Mouse (Mus musculus): ENCODE results near the gene Itpr3. TPM values are rescaled to one million over a fixed set of nuclear protein-coding genes. Genes with fewer than 3 reads are reported as not detected.
A peak's percentile ranks its signal among the peaks of the same experiment; 100 is the strongest.

Gene Itpr3
- polyA plus RNA-seq, 1 experiment from 2014 or later: 4.5 TPM

DNA sequence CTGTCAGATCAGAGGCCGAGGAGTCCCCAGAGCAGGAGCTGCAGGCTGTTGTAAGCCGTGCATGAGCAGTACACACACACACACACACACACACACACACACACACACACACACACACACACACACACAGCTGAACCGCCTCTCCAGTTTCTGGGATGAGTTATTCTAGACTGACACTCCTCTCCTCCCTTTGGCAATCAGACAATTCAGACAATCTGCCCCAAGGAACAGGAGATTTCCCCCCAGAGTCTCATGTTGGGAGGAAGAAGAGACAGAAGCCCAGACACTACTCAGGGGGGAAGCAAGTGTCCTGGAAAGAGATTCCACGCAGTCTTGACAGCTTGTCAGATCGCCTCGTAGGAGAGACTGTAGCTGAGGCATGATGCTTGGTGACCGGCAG is 82.2 kb downstream of the Itpr3 start:
- DNase-seq (ENCODE audit: low spot score): no peak

GRCm38 (mm10) chr17:27140262-27140661 is 83.2 kb downstream of the Itpr3 start:
- DNase-seq (ENCODE audit: low spot score): no peak

DNA sequence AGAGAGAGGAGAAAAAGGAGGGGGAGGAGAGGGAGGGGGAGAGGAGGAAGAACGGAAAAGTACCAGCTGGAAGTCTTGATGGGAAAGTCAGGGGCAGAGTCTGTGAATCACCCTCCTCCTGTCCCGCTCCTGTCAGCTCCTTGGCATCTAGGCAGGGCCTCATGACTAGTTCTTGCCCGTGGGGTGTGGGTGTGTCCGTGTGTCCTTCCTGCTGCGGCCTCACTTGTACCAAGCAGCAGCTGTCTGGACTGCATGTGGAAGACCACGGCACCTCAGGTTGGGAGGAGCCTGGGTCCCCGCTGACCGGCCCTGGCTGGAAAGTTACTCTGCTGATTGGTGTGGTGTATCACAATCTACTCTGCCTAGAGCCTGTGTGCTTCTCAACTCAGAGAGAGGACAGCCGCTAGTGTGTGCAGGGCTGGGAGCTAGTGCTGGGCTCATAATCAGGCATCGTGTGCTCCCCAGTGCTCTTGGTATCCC is 84.9 kb downstream of the Itpr3 start:
- DNase-seq (ENCODE audit: low spot score): no peak

DNA sequence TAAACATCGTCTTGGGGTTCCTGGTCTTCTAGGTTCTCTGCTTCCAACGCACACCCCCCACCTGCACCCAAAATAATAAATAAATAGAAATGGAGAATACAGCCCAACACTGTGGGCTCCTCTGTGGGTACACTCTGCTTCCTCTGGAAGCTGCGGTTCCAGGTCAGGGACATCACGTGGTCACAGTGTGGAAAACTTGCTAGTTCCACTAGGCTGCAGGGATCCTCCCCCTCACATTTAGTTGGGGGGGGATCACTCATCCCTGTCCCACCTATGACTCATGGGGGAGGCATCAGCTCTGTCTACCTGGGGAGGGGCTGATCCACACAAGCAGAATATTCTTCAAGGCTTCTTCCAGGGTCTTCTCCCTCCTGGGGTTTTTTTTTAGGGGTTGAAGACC is 87.0 kb downstream of the Itpr3 start:
- no peak for DNase-seq (ENCODE audit: low spot score)

DNA sequence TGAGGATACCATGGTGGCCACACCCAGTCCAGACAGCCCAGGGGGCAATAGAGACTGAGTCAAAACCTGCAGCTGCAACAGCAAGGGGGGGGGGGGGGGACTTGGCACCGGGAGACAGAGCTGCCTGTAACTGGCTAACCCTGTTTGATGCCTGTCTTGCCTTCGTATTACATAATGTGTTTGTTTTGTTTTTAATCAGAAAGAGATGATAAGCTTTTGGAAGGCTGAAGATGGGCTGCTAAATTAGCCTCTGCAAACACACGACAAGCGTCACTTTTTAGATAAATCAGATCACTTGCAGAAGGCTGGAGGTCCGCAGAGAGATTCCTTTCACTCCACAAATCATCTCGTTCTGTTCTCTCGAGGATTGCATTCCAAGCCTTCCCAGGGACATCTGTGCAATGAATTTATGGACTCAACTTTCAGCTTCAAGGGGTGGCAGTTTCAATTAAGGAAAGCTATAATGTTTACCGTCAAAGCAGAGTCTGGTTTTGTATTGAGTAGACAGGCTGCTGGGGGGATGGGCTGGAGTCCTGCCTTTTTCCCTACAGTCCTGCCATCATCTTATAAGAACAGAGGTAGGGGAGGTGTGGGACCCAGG is 89.3 kb downstream of the Itpr3 start:
- no peak for DNase-seq (ENCODE audit: low spot score)

GRCm38 (mm10) chr17:27150871-27151270 is 93.8 kb downstream of the Itpr3 start:
- DNase-seq (ENCODE audit: low spot score): no peak

- DNase-seq (ENCODE audit: low spot score): peak; percentile 35
Measured at GRCm38 (mm10) chr17:27151411-27151810, 94.3 kb downstream of the Itpr3 start.

DNA sequence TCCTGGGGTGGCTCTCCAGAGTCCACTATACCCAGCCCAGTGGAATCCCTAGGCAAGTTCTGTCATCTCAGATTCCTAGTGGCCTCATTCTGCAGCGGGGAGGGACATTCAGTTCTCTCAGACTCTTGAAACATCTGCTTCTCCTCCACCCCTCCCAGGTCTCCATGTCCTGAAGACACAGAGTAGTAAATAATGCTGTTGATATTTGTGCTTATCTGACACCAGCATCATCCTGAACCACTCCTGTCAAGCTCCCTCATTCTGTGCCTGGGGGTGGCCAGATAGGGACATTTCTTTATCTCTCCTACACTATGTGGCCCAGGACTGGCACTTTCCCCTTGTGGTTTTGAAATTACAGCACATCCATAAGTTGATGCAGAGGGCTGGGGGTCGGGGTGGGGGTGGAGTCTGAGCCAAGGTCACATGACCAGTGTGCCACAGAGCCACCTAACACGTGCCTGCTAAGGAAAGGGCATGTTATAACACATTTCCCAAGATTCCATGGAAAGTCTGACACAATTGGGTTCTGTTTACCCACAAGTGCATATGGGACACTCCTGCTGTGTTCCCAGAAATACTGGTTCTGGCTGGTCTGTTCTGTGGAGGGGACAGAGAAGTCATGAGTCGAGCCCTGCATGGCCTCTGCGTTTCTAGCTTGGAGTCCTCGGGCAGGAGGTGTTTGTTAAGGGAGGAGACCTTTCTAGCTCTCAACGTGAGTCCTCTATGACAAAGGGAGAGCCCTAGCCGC is 96.0 kb downstream of the Itpr3 start:
- DNase-seq (ENCODE audit: low spot score): no peak

DNA sequence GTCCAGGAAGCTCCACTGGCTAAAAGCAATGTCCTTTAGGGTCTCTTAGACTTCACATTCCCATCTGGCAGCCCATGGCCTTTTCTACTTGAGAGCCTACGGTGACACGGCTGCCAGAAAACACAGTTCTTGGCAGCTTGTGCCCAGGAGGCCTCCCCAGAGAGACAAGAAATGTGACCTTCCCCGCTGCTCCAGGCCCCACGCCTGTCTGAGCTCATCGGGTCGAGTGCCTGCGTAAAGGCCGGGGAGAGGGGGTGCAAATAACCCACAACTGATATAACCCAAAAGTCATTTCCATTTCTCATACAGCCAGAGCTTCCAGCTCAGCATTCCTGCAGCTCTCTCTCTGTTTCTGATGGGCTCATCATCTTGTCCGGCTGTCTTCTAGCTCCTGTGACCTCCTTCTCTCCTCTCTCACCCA is 96.7 kb downstream of the Itpr3 start:
- DNase-seq (ENCODE audit: low spot score): no peak

DNA sequence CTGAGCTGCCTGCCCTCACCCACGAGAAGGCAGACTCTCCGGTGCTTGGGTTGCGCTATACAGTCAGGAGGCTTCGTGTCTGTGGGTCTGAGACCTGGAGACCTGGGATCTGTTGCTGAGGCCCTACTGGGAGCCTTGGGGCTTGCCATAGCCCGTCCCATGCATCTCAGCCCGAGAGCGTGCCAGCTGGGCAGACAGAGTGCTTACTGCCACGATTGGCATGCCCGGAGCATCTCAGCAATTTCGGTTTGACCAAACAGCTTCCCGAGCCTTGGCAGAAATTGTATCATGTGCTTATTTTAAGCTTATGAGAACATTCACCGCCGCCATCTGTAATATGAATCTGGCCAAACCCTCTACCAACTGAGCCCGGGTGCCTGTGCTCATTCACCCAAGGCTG is 97.2 kb downstream of the Itpr3 start:
- no peak for DNase-seq (ENCODE audit: low spot score)

DNA sequence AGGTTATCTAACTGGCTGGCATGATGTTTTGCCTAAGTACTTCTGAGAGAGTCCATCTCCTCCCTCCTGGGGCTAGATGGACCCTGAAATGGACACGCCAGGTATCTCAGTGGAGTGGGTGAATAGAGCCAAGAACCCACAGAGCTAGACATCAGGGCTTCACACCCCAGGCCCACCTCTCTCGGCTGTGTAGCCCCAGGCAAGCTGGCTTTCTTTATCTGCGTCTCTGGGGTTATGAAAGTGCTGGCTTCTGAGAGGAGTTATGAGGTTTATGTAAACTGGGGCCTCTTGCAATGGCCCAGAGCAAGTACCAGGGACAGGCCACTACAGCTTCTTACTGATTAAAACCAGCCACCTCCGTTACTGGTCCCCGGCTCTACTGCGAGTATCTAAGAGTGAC is 97.8 kb downstream of the Itpr3 start:
- DNase-seq (ENCODE audit: low spot score): no peak

DNA sequence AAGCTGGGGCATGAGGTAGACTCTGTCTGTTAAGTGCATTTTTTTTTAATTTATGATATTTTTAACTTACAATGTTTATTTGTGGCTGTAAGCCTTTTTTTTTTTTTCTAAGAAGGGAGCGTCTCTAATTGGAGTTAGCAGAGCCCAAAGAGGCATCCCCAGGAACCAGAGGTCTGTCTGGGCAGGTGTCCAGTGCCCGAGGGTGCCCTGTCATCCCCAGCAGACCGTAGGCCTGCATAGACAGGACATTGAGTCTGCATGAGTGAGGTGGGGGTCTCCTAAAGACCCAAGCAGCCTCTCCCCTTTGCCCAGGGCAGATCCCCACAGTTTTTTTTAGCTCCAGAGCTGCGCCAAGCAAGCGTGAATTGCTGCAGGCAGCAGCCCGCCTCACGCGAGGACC is 98.6 kb downstream of the Itpr3 start:
- no peak for DNase-seq (ENCODE audit: low spot score)

- no peak for DNase-seq (ENCODE audit: low spot score)
Measured at GRCm38 (mm10) chr17:27158439-27158838, 101.3 kb downstream of the Itpr3 start.

- DNase-seq (ENCODE audit: low spot score): no peak
Measured at GRCm38 (mm10) chr17:27159169-27159568, 102.1 kb downstream of the Itpr3 start.

- DNase-seq (ENCODE audit: low spot score): no peak
Measured at GRCm38 (mm10) chr17:27160905-27161304, 103.8 kb downstream of the Itpr3 start.

DNA sequence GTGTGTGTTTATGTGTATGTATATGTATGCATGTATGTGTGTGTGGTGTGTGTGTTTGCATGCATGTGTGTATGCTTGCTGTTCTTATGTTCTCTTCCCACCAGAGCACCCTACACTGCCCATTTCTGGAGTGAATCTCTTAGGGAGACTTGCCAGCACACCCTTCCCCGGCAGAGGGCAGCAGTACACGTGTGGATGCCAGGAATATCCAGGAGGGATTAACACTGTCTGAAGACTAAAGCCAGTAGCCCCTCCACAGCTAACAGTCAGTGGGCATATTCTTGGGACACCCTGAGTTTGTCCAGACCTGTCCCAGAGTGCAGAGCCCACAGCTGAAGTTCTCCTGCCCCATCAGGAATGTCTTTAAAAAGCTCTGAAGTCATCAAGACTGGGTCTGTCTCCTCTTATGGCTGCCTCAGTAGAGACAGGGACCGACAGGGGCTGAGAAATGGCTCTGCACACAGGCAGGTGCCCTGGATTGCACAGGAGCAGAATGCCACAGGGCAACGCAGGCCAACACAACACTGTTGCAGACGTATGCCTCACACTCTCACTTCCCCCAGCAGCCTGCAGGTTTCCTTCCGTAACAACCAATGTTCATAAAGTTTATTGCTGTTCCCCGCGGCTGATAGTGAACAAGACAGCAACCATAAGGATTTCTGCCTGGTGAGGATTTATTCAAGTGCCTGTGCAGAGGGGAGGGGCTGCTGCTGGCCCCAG is 108.1 kb downstream of the Itpr3 start:
- no peak for DNase-seq (ENCODE audit: low spot score)

DNA sequence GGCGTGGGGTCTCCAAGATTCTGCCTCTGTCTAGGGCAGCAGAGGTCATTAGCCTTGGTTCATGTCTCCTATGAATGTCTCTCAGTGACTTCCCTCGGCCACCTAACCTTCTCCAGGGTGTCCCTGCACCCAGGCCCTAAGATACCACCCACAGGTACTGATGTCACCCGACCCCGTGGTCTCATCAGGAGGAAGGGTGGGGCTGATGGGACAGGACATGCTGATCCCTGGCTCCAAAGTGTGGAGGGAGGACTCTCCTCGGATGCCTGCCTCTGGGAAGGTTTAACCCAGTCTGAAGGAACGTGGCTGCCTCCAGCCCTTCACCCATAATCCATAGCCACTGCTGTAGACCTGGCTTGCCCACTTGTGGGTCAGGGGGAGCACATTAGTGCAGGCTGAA is 109.8 kb downstream of the Itpr3 start:
- no peak for DNase-seq (ENCODE audit: low spot score)

- DNase-seq (ENCODE audit: low spot score): no peak
Measured at GRCm38 (mm10) chr17:27167545-27167944, 110.4 kb downstream of the Itpr3 start, which contains the start of gene Ip6k3. Gene Ip6k3, minus strand, starts transcription at chr17:27167795.

DNA sequence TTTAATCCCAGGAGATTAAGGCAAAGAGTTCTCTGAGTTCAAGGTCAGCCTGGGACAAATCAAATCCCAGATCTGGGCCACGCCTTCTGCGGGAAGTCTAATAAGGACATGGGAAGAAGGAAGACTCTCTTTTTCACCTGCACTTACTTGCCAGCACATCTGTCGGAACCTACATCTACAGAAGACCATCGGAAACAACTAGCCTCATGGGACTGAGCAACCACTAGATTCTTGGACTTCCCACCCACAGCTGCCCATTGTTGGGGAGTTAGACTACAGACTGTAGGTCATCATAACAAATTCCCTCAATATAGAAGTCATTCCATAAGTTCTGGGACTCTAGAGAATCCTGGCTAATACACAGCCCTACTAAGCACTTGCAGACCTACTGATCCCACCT is 111.5 kb downstream of the Itpr3 start:
- no peak for DNase-seq (ENCODE audit: low spot score)

DNA sequence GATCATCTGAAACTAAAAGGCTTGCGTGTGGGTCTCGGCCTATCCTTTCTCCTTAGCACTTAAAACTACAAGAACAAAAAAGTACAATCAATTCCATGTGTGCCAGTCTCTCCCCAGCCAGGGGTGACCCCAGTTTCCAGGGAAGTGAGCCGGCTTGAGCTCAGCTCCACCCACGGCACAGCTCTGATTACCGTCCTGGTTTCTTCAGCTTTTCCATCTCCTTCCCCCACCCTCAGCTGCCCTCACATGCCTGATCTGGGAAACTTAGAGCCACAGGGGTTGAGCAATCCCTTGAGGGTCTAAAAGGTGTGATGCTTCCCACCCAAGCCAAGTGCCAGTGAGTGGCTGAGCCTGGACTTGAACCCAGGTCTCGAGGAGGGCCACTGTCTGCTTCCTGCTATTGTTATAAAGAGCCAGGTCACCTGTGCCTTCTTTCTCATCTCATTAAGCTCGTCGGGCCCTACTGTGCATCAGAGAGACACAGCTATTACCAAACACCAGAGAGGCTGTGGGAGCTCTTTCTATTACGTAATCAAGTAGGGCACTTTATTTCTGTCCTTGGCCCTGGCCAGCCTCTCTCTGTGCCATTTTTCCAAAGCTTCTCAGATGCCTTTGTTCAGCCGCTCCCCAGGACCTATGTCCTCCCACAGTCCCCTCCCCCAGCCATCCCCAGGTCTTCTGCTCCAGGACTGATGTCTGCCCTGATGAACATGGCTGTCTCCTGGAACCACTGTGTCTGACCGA is 113.0 kb downstream of the Itpr3 start:
- DNase-seq (ENCODE audit: low spot score): no peak

DNA sequence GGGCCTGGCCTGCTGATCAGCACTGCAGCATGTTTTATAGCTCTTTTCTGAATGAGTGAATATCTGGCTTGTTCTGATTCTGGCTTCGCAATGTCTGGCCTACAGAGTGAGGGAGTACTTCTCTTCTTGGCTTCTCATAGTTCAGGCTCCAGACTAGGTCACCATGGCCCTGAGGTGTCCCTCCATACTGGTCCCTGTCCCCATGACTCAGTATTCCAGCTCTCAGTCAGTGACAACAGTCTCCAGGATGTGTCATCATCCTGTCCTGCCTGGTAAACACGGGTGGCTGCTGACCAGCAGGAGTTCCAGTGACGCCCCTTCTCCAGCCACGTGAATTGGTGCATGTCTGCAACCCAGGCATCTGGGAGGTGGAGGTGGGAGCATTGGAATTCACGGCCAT is 114.0 kb downstream of the Itpr3 start:
- no peak for DNase-seq (ENCODE audit: low spot score)
